ENCODE assay signal across 9 mouse cellular contexts in genomic region chr19:30030636-30031467, GRCm38 (mm10). TPM values are rescaled to one million over a fixed set of nuclear protein-coding genes. Genes with fewer than 3 reads are reported as not detected.
DNase-seq lines count a peak whose midpoint lies in the region; ATAC-seq and TF ChIP-seq lines count a peak whose summit lies in the region.
"Had no signal": no experiment of that assay in that cellular context is flagged by ENCODE, and none has a peak within 500 bp of the region (broad histone marks: within the 10 kb centered on the region; RNA-seq: fewer than 3 reads in every experiment).

No protein-coding gene starts in this region.

- H3K4me2 ChIP-seq in lung, embryonic 16.5 days (ENCODE audit: low read depth, low read length) = peak overlapping the region; percentile 87

- peak overlapping the region; percentile 100 for H3K9ac ChIP-seq in lung, embryonic 16.5 days (ENCODE audit: low read length)

- peaks cover 2% of the 10 kb centered on the region; the same call in 1 of the 2 replicates for H3K4me1 ChIP-seq in embryonic fibroblast, embryonic 13.5 days (ENCODE audit: control insufficient read depth, insufficient read depth, low read length)
- peaks cover 23% of the 10 kb centered on the region for H3K4me1 ChIP-seq in lung, embryonic 16.5 days (replicated peaks; ENCODE audit: control insufficient read depth, insufficient read depth, low read length)
- peaks cover 9% of the 10 kb centered on the region; the same call in 1 of the 2 replicates for H3K4me1 ChIP-seq in small intestine, adult 2 months (ENCODE audit: control insufficient read depth, insufficient read depth, insufficient read length, low read length)

- peak; percentile 4 for ATAC-seq in inflammation-experienced regulatory T-cells, adult 6 months
- peak; percentile 32; the same call in 1 of the 2 replicates for ATAC-seq in lung, embryonic 16.5 days (ENCODE audit: low read depth)

- no peak for TF ChIP-seq POLR2A in embryonic fibroblast, embryonic 13.5 days (IDR thresholded peaks at IDR 0.05; ENCODE audit: low read depth, low read length)
- no peak for TF ChIP-seq POLR2A in small intestine, adult 2 months (IDR thresholded peaks at IDR 0.05; ENCODE audit: low read depth, low read length)

- peak overlapping the region; percentile 99 for H3K4me3 ChIP-seq in embryonic fibroblast, embryonic 13.5 days (ENCODE audit: insufficient read depth, low read length)
- peak overlapping the region; percentile 100 for H3K4me3 ChIP-seq in lung, embryonic 16.5 days (ENCODE audit: low read length)
- H3K4me3 ChIP-seq in small intestine, adult 2 months (ENCODE audit: low read depth, low read length) = peak overlapping the region; percentile 81

- WGBS in lung, embryonic 16.5 days = under 1% methylated on average over 79 of the region's 92 CpGs
- WGBS in small intestine, adult 2 months = under 1% methylated on average over 92 of the region's 92 CpGs

- DNase-seq in right cerebral cortex, postnatal 14 days = peak; percentile 38
- no peak for DNase-seq in right cerebral cortex, adult 18-20 months
- DNase-seq in adrenal gland, postnatal 14 days = peak; percentile 34
- no peak for DNase-seq in urinary bladder, adult 2 months (ENCODE audit: low spot score)

- no peaks in the 10 kb centered on the region for H3K36me3 ChIP-seq in lung, embryonic 16.5 days (ENCODE audit: control insufficient read depth, insufficient read depth, low read length)
- H3K36me3 ChIP-seq in small intestine, adult 2 months (ENCODE audit: control insufficient read depth, insufficient read depth, low read length) = no peaks in the 10 kb centered on the region

- TF ChIP-seq CTCF in embryonic fibroblast, embryonic 13.5 days (IDR thresholded peaks at IDR 0.05; ENCODE audit: borderline replicate concordance, insufficient read depth, low read length) = no peak
- no peak for TF ChIP-seq CTCF in small intestine, adult 2 months (IDR thresholded peaks at IDR 0.05; ENCODE audit: extremely low read depth, insufficient read length, insufficient replicate concordance, low read depth, low read length)

- no peaks in the 10 kb centered on the region for H3K27me3 ChIP-seq in lung, embryonic 16.5 days (ENCODE audit: control insufficient read depth, insufficient read depth, low read depth, low read length)
- no peaks in the 10 kb centered on the region for H3K27me3 ChIP-seq in small intestine, adult 2 months (ENCODE audit: control insufficient read depth, insufficient read depth, low read length)

- no peaks in the 10 kb centered on the region for H3K9me3 ChIP-seq in lung, embryonic 16.5 days (ENCODE audit: control insufficient read depth, low read length)

- peak overlapping the region; percentile 95 for H3K27ac ChIP-seq in embryonic fibroblast, embryonic 13.5 days (ENCODE audit: insufficient read depth, low read length)
- H3K27ac ChIP-seq in lung, embryonic 16.5 days (ENCODE audit: low read length) = peak overlapping the region; percentile 91
- H3K27ac ChIP-seq in small intestine, adult 2 months (ENCODE audit: insufficient read depth, low read depth, low read length) = peak overlapping the region; percentile 39; the same call in 1 of the 2 replicates

RNA-seq across cellular contexts. Expression of gene Uhrf2, which starts 0.5 kb away (rescaled TPM):
- total RNA-seq in adrenal gland, postnatal 14 days (2021) = 42.1 and 43.6 TPM in 2 replicates
- 76.8 and 91.2 TPM in 2 replicates for polyA plus RNA-seq in embryonic fibroblast, embryonic 13.5 days (2011; ENCODE audit: insufficient read length, low read depth, missing spikeins)
- 10 to 100 TPM; 34.5 to 56.0 (median 40.4) TPM for polyA plus RNA-seq in inflammation-experienced regulatory T-cells, adult 6 months (2017; shearing (Covaris generic))
- 60.2 and 64.8 TPM in 2 replicates for polyA plus RNA-seq in lung, embryonic 16.5 days (2015; fragmentation: Nextera tagmentation; extraction: Ambion mirVana)
- polyA plus RNA-seq in small intestine, adult 2 months (2012; rRNA removed) = 4.3 and 8.7 TPM in 2 replicates
- polyA plus RNA-seq in urinary bladder, adult 2 months (2012; rRNA removed) = 49.3 and 56.0 TPM in 2 replicates

RNA-seq across cellular contexts. Expression of gene Trpd52l3, which starts 27.3 kb away (rescaled TPM):
- not detected in 2 replicates for total RNA-seq in adrenal gland, postnatal 14 days (2021)
- not detected in 2 replicates for polyA plus RNA-seq in embryonic fibroblast, embryonic 13.5 days (2011; ENCODE audit: insufficient read length, low read depth, missing spikeins)
- polyA plus RNA-seq in inflammation-experienced regulatory T-cells, adult 6 months (2017; shearing (Covaris generic)) = not detected
- polyA plus RNA-seq in lung, embryonic 16.5 days (2015; fragmentation: Nextera tagmentation; extraction: Ambion mirVana) = not detected in 2 replicates
- polyA plus RNA-seq in small intestine, adult 2 months (2012; rRNA removed) = not detected in 2 replicates
- not detected in 2 replicates for polyA plus RNA-seq in urinary bladder, adult 2 months (2012; rRNA removed)
- total RNA-seq: gastrocnemius, postnatal 4 days had no signal

Comparison
In these comparisons a context has a peak if more than half of its experiments do, and no peak if none do; other contexts are left out.
1. DNase-seq: peak in right cerebral cortex, postnatal 14 days (single experiment) and adrenal gland, postnatal 14 days (single experiment); none in right cerebral cortex, adult 18-20 months (single experiment) and urinary bladder, adult 2 months (single experiment).
2. H3K27ac ChIP-seq: peak in every context shown above with its lines; median percentile 95 in embryonic fibroblast, embryonic 13.5 days; 91 in lung, embryonic 16.5 days; 39 in small intestine, adult 2 months.
3. Peak in every context shown above with its lines, with median percentiles within 50 percentile points of each other: H3K4me3 ChIP-seq.